Mouse (Mus musculus) CH12.LX (cell line): ENCODE measurements at regions not wholly inside any gene's neighbourhood (a gene's known extent, or its start where the extent isn't known, plus 50 kb on each side); places are given as distances from the start of the nearest gene placed in this dataset.

ENCODE experiments used
- DNase-seq: peaks from one replicate; pipeline ENCODE4 v3.0.0-alpha.2; 2013; ENCODE audit errors: extremely low read depth
- H3K27ac ChIP-seq: 2 replicates; pipeline ENCODE4 v1.5.1; 2012; ENCODE audit warnings: low read depth, mild to moderate bottlenecking, control low read depth, moderate library complexity; ENCODE audit not compliant: insufficient read depth
- H3K27me3 ChIP-seq: replicated peaks from 2 replicates; pipeline ENCODE3; 2012; ENCODE audit warnings: inconsistent platforms
- H3K36me3 ChIP-seq, 2 experiments: replicated peaks in 1 of 2; 2 replicates each; pipeline versions ENCODE3 to v1.6.1; 2012; ENCODE audit warnings: inconsistent platforms in 1 of 2, low read length in 1 of 2, mild to moderate bottlenecking in 1 of 2, mixed read lengths in 1 of 2, moderate library complexity in 1 of 2; ENCODE audit not compliant: control insufficient read depth in 1 of 2, insufficient read depth in 1 of 2
- H3K4me1 ChIP-seq, 2 experiments: 2 replicates each; pipeline ENCODE4 v1.6.1; 2012; ENCODE audit warnings: inconsistent platforms in 1 of 2, moderate library complexity in 1 of 2; ENCODE audit not compliant: insufficient read depth in 2 of 2, control insufficient read depth in 1 of 2
- H3K4me2 ChIP-seq: 2 replicates; pipeline ENCODE4 v1.6.1; 2012; ENCODE audit warnings: low read depth, mild to moderate bottlenecking, control low read depth; ENCODE audit not compliant: poor library complexity, insufficient read depth, severe bottlenecking
- H3K4me3 ChIP-seq, 3 experiments: fragments of 150-350 bp in 1 of 3; sonication (generic) in 1 of 3; replicated peaks in 1 of 3; 2 replicates each; pipeline versions ENCODE3 to v1.5.1; 2011 to 2012; ENCODE audit warnings: low read depth in 2 of 3, low read length in 2 of 3, mild to moderate bottlenecking in 2 of 3, moderate library complexity in 2 of 3, control low read depth in 1 of 3, improper control_type of control experiment in 1 of 3, inconsistent platforms in 1 of 3, mixed read lengths in 1 of 3; ENCODE audit not compliant: poor library complexity in 1 of 3
- H3K79me2 ChIP-seq: replicated peaks from 2 replicates; pipeline ENCODE4 v1.6.1; 2012; ENCODE audit warnings: mild to moderate bottlenecking, moderate library complexity; ENCODE audit not compliant: control insufficient read depth, poor library complexity, insufficient read depth, severe bottlenecking; ENCODE audit errors: extremely low read depth
- H3K9ac ChIP-seq: 2 replicates; pipeline ENCODE4 v1.6.1; 2012; ENCODE audit warnings: low read depth, mild to moderate bottlenecking, control low read depth, moderate library complexity; ENCODE audit not compliant: insufficient read depth
- H3K9me3 ChIP-seq: replicated peaks from 2 replicates; pipeline ENCODE3; 2012; ENCODE audit warnings: low read length, inconsistent platforms, mixed read lengths
- CHD2 ChIP-seq: IDR thresholded peaks from 2 replicates; pipeline ENCODE4 v1.6.1; 2011; ENCODE audit warnings: low read length, improper control_type of control experiment
- EP300 ChIP-seq: IDR thresholded peaks from 2 replicates; pipeline ENCODE4 v1.6.1; 2011; ENCODE audit warnings: low read length, improper control_type of control experiment
- HCFC1 ChIP-seq: IDR thresholded peaks from 2 replicates; pipeline ENCODE4 v1.6.1; 2012; ENCODE audit warnings: low read depth, mild to moderate bottlenecking, inconsistent platforms, low read length, improper control_type of control experiment
- JUND ChIP-seq: conservative IDR thresholded peaks from 2 replicates; pipeline ENCODE4 v1.6.1; 2011; ENCODE audit warnings: low read depth, low read length, improper control_type of control experiment
- NELFE ChIP-seq: IDR thresholded peaks from 2 replicates; pipeline ENCODE4 v1.6.1; 2011; ENCODE audit warnings: low read depth, low read length, improper control_type of control experiment
- PAX5 ChIP-seq: IDR thresholded peaks from 2 replicates; pipeline ENCODE4 v1.6.1; 2012; ENCODE audit warnings: low read length, inconsistent platforms, mixed read lengths
- POLR2A ChIP-seq: IDR thresholded peaks from 2 replicates; pipeline ENCODE4 v1.6.1; 2011; ENCODE audit warnings: low read depth, mild to moderate bottlenecking, improper control_type of control experiment, low read length
- SIN3A ChIP-seq: IDR thresholded peaks from 2 replicates; pipeline ENCODE4 v1.6.1; 2012; ENCODE audit warnings: low read length, improper control_type of control experiment, inconsistent platforms
- TCF12 ChIP-seq: IDR thresholded peaks from 2 replicates; pipeline ENCODE4 v1.6.1; 2014; ENCODE audit warnings: low read depth, mild to moderate bottlenecking, inconsistent platforms, low read length, improper control_type of control experiment
- USF1 ChIP-seq: IDR thresholded peaks from 2 replicates; pipeline ENCODE4 v1.6.1; 2014; ENCODE audit warnings: low read depth, mild to moderate bottlenecking, inconsistent platforms, low read length, improper control_type of control experiment
- ZNF384 ChIP-seq: IDR thresholded peaks from 2 replicates; pipeline ENCODE4 v1.6.1; 2012; ENCODE audit warnings: low read depth, low read length, improper control_type of control experiment, inconsistent platforms
- dilution Hi-C: fragments of 300-500 bp; cut with MboI; formaldehyde crosslinking; loops from 2 replicates; pipeline ENCODE4 v1.14.3; 2020; ENCODE audit warnings: low sequenced_read_pairs; ENCODE audit not compliant: extremely low pct_unique_long_range_greater_than_20kb, extremely low pct_ligation_motif_present
- in situ Hi-C: fragments of 300-500 bp; cut with MboI; formaldehyde crosslinking; loops from 3 replicates; pipeline ENCODE4 v1.14.3; 2019; ENCODE audit warnings: low sequenced_read_pairs, low pct_ligation_motif_present, low pct_unique_long_range_greater_than_20kb, mixed read lengths

GRCm38 (mm10) chr13:83718431-83719410 is 214.9 kb downstream of the Mef2c start:
- TF ChIP-seq EP300, result no peak
- TF ChIP-seq POLR2A, result no peak
- DNase-seq, result no peak
- dilution Hi-C loops (no loop called here), in situ Hi-C loops (loop anchor here (5.0 kb wide), 1 partner anchor 1039 kb away; no protein-coding TSS in a partner anchor)
- no peaks in the 10 kb centered on the region for H3K9me3 ChIP-seq
- H3K9ac ChIP-seq, result no peak overlapping the region
- no peaks in the 10 kb centered on the region for H3K36me3 ChIP-seq
- no peak overlapping the region for H3K4me3 ChIP-seq
- H3K4me2 ChIP-seq, result no peak overlapping the region
- no peaks in the 10 kb centered on the region for H3K79me2 ChIP-seq
- no peak overlapping the region for H3K27ac ChIP-seq
- peaks cover 2% of the 10 kb centered on the region for H3K27me3 ChIP-seq
- peaks cover 0 to 17% of the 10 kb centered on the region in 2 experiments; a peak in 2 of 4 replicates for H3K4me1 ChIP-seq

- DNase-seq, result no peak
- in situ Hi-C loops (loop anchor here (5.0 kb wide), 1 partner anchor 1038 kb away; no protein-coding TSS in a partner anchor), dilution Hi-C loops (no loop called here)
- Histone ChIP-seq H3K36me3 (peaks cover 0 to under 1% of the 10 kb centered on the region in 2 experiments), H3K4me3 (no peak overlapping the region), H3K27me3 (peaks cover 2% of the 10 kb centered on the region), H3K27ac (no peak overlapping the region), H3K79me2 (no peaks in the 10 kb centered on the region), H3K4me1 (peaks cover 0 to 26% of the 10 kb centered on the region in 2 experiments; a peak in 2 of 4 replicates), H3K9ac (no peak overlapping the region), H3K9me3 (no peaks in the 10 kb centered on the region), H3K4me2 (no peak overlapping the region)
- no peak for TF ChIP-seq USF1
Observed at GRCm38 (mm10) chr13:83719635-83720291, 215.9 kb downstream of the Mef2c start.

GRCm38 (mm10) chr13:83720352-83720751 is 216.5 kb downstream of the Mef2c start:
- DNase-seq, result no peak
- H3K27me3 ChIP-seq, result peaks cover 2% of the 10 kb centered on the region
- TF ChIP-seq ZNF384 (no peak), CHD2 (no peak), JUND (no peak), NELFE (no peak), PAX5 (no peak), TCF12 (no peak), HCFC1 (no peak), SIN3A (no peak)
- in situ Hi-C loops, result no loop called here
- H3K27ac ChIP-seq, result no peak overlapping the region
- peaks cover 0 to 3% of the 10 kb centered on the region in 2 experiments for H3K36me3 ChIP-seq
- no peak overlapping the region for H3K9ac ChIP-seq
- no peak overlapping the region for H3K4me3 ChIP-seq
- no peak overlapping the region for H3K4me2 ChIP-seq
- dilution Hi-C loops, result no loop called here
- no peaks in the 10 kb centered on the region for H3K79me2 ChIP-seq
- no peaks in the 10 kb centered on the region for H3K9me3 ChIP-seq
- peaks cover 0 to 24% of the 10 kb centered on the region in 2 experiments; a peak in 2 of 4 replicates for H3K4me1 ChIP-seq
